Mouse (Mus musculus) CD8-positive naive resting alpha-beta T cell, adult 2 months (primary cell): ENCODE results near the gene Ociad1.

ENCODE experiments used
- DNase-seq, 2 experiments: peaks; one replicate each; pipeline ENCODE4 v3.0.0; 2022; ENCODE audit warnings: low read depth in 2 of 2, low spot score in 2 of 2

Gene Ociad1

GRCm38 (mm10) chr5:73337961-73338831 lies 45.6 kb downstream of the Ociad1 start:
- DNase-seq = no peak

- no peak for DNase-seq
These were observed 46.2 kb downstream of the Ociad1 start for GRCm38 (mm10) chr5:73338832-73339163.

- DNase-seq = no peak
These were observed 47.5 kb downstream of the Ociad1 start for GRCm38 (mm10) chr5:73339779-73340722.

GRCm38 (mm10) chr5:73340723-73341235 lies 48.2 kb downstream of the Ociad1 start, which contains the start of gene Ociad2:
TSS of gene Ociad2 (minus strand) at chr5:73341028.
- no peak for DNase-seq

DNA sequence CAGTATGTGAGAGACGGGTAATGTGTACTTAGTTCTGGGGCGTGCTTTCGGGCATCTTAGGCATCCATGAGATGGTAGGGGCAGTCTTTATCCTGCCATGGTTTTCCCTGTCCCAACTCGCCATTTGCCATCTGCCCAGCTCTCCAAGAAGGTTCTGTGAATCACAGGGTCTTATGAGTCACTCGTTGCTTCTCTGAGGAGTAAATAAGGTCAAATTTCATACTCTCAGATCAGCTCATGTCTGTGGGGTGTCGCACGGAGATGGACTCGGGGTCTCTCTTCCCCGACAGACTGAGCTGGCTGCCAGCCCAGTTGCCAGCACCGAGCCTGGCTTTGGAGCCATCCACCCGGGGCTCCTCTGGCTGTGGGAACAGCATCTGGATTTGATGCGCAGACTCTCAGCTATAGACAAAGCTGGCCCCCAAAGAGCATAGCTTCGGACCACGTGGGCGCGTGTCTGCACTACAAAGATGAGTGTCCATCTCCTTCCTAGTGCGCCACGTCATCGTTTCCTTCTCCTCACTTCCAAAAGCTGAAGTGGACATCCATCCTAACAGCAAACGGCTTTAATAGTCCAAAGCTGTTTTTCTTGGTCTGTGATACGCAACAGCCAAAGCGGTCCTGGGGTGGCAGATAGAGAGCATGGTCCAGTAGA lies 50.2 kb downstream of the Ociad1 start:
- no peak for DNase-seq

- DNase-seq = no peak
These were observed 51.7 kb downstream of the Ociad1 start for GRCm38 (mm10) chr5:73344310-73344709.

DNA sequence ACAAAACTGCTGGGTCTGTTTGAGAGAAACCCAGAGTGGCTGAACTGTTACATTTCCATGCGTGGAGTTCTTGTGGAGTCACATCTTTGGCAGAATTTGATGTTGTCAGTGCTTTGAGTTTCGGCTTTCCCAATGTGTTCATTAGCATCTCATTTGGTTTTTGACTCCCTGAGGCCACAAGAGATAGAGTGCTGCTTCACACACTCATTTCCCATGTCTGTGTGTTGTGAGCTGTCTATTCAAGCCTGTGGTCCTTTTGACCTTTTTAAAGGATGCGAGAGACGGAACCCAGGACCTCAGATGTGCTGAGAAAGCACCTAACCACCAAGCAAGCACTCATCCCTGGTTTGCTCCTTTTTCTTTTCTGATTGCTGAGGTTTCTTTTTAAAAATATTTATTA lies 52.7 kb downstream of the Ociad1 start:
- no peak for DNase-seq

GRCm38 (mm10) chr5:73349514-73349913 lies 56.9 kb downstream of the Ociad1 start:
- no peak for DNase-seq

GRCm38 (mm10) chr5:73351796-73352195 lies 59.2 kb downstream of the Ociad1 start:
- DNase-seq = no peak

- DNase-seq = no peak
These were observed 60.9 kb downstream of the Ociad1 start for GRCm38 (mm10) chr5:73353519-73353918.

DNA sequence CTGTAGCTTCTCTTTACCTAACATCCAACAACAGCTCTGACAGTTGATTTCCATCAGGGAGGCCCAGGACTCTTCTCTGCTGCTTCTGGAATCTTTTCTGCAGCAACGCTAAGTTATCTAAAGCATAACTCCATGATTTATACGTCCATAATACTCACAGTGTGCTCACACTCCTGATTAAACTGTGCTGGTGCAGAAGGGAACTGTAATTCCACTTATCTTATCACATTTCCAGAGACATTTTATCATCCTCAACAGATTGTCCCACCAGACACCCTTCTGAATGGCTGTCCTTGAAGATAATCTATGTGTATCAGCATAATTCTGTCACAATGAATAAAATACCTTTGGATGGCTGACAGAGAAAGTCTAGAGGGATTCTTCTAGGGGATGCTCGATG lies 61.4 kb downstream of the Ociad1 start:
- no peak for DNase-seq

DNA sequence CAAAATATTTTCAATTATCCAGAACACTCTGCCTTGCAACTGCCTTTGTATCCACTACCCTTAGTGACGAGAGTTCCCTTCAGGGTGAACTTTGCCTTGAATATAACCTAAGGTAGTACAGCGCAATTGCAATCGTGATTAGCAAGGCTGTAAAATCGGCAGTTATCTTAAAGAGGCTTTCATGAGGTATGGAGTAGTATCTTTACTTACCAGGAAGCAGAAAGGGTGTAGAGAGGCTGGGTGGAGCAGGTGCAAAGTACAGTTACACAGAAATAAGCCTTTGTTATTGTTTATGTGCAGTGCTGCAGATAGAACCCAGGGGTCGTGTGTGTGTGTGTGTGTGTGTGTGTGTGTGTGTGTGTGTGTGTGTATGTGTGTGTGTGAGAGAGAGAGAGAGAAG lies 62.8 kb downstream of the Ociad1 start:
- no peak for DNase-seq

- DNase-seq = no peak
These were observed 66.7 kb downstream of the Ociad1 start for GRCm38 (mm10) chr5:73359134-73359751.

DNA sequence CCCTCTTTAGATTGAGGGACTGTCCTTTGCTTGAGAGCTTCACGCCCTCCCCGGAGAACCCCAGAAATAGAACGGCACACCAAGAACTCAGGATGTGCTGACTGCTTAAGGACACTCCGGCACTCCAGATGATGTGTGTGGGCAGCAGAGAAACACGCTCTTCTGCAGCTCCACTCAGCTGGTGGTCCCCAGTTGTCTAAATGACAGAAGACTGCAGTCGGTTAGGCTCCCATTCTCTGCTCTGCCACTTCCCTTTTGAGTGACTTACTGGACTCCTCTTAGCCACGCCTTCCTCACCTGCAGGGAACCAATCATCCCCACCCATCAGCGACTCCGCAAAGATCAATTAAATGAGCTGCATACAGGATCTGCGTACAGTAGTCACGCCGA lies 67.2 kb downstream of the Ociad1 start:
- no peak for DNase-seq

GRCm38 (mm10) chr5:73360240-73360639 lies 67.7 kb downstream of the Ociad1 start:
- DNase-seq = no peak

DNA sequence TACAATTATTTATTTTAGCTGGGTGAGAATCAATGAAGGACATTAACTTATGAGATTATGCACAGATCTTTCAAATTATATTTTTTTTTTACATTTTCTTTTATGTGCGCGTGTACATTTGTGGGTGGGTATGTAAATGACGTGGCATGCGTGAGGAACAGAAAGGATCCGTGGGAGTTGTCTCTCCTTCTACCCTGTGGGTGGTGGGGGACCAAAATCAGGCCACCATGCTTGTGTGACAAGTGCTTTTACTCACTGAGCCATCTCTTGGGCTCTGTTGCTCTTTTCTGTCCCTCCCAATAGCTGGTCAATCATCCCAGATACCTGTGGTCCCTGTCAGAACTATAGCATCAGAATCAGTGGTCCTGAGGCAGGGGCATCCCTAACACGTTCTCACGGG lies 69.8 kb downstream of the Ociad1 start:
- DNase-seq = no peak

DNA sequence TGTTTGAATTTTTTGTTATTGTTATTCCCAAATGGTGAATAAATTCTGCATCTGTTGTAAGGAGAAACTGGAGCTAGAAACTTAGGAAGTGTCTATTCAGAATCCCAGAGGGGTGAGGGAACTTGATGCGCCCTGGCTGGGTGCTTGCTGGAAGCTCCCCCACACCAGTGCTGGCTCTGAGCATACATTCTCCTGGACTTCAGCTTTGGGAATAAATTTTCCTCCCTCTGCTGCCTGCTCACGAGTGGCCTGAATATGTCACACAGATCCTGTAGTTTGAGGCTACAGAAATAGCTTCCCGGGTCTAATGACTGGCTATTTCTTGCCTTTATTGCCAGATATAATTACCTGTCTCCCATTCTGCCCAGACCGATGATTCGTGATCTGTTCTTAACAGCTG lies 70.2 kb downstream of the Ociad1 start:
- DNase-seq = no peak
